Mouse (Mus musculus) liver, adult (tissue): ENCODE data around the gene Scrg1.

Source experiments
- GATA4 ChIP-seq: IDR thresholded peaks from 2 replicates; pipeline ENCODE4 v1.6.1; 2014; ENCODE audit warnings: mild to moderate bottlenecking, low read length; ENCODE audit not compliant: insufficient replicate concordance

Scrg1 gene

DNA sequence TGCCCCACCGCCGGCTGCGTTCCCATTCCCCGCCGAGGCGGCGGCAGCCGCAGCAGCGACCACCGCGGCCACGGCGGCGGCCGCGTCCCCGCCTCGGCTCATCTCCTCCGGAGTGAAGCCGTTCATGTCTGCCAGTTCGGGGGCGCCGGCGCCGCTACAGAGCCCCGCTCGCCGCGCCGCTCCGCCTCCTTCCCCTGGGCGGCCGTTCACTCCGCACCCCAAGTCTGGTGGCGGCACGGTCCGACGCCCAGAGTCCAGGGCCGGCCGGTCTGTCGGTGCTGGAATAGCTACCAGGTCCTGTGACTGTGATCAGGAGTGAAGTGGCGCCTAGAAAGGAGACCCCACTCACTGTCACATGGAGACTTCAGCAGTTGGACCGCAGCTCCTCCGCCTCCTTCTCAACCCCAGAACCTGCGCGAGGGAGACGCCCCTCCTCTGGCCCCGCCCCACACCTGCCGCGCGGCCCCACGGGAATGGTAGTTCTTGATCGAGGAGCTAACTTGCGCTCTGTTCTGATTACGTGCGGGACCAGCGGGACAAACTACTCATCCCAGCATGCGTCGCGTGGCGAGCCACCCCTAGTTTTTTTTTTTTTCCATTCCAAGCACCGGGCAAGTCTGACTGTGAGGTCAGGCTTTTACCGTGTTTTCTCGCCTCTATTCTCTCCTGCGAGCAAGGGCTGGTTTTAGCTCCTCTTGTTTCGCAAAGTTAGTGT lies 31.9 kb downstream of the Scrg1 start, which contains the start of gene Sap30:
Gene Sap30 (minus strand): TSS at position 420 of the 715 bp plus-strand sequence.
- no peak; the same call in 1 of the 2 replicates for TF ChIP-seq GATA4

DNA sequence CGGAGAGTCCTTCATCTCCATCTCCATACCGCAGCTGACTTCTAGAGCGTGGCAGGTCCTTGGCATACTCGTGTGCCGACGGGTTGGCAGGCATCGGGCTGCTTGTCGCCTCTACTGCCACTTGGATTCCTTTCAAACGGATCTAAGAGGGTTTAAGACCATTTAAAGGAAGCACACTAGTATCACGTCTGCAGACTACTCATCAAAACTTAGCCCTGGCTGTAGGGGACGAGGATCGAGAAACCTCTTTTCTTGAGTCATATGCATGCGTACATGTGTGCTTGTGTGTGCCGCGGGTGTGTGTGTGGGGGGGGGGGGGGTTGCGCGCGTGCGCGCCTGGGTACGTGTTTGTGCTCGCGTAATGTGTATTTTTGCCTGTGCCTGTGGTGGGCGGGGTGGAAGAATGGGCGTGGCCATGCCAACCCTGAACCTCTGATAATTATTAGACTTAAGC lies 32.6 kb downstream of the Scrg1 start:
- TF ChIP-seq GATA4, result no peak

DNA sequence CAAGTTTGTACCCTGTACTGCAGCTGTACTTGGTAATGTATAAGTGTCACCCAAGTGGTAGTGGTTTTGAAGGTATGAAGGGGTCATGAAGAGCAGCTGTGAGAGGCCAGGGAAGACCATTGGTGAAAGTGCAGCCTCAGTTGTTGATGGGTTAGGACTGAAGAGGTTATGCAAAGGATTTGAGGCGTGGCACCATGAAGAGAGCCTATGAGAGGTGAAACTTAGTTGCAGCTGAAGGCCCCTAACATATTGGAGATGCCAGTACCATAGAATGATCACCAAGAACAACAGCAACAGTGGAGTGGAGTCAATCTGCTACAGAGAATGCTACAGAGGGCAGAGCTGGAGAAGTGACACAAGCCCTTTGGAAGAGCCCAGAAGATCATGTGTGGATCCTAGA lies 33.6 kb downstream of the Scrg1 start:
- TF ChIP-seq GATA4, result no peak

DNA sequence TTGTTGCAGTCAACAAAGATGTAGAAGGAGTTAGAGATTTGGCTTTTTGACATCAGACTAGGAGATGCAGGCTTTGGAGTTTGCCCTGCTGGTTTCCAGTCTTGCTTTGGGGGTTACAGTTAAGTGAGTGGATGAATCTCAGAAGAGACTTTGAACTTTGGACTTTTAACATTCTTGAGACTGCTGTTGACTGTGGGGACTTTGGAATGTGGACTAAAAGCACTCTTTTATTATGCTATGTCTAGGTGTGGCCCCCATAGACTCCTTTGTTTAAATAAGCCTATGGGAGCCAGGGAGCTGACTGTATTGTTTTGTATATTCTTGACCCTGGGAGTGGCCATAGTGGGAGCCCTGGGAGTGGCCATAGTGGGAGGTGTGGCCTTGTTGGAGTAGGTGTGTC lies 34.2 kb downstream of the Scrg1 start:
- no peak for TF ChIP-seq GATA4

DNA sequence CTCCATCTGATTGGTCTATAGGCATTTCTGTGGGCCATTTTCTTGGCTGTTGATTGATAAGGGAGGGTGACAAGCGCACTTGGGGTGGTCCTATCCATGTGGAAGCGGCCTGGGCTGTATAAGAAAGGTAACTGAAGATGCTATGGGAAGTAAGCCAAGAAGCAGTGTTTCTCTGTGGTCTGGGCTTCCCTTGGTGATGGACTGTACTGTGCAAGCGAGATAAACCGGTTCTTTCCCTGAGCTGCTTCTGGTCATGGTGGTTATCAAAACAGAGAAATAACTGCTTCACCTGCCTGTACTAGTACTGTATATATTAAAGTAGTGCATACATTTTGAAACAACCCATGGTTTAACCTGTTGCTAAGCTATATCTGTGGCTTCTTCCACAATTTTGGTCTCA lies 36.1 kb downstream of the Scrg1 start:
- no peak for TF ChIP-seq GATA4

DNA sequence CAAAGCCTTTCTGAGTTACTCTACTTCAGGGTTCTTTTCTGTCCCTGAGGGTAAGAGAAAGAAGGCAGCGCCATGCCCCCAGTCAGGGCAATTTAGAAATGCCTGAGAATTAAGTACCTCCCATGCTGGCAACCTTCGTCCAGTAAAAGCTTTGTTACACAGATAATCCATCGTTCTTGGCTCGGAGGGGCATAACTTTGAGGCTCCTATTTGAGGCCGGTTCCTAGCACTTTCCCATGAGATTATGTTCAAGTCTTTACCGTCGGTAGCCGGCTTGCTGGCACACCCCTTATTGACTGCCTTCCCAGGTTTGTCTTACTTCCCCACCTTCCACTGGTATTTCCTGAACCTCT lies 42.7 kb downstream of the Scrg1 start:
- TF ChIP-seq GATA4, result no peak

DNA sequence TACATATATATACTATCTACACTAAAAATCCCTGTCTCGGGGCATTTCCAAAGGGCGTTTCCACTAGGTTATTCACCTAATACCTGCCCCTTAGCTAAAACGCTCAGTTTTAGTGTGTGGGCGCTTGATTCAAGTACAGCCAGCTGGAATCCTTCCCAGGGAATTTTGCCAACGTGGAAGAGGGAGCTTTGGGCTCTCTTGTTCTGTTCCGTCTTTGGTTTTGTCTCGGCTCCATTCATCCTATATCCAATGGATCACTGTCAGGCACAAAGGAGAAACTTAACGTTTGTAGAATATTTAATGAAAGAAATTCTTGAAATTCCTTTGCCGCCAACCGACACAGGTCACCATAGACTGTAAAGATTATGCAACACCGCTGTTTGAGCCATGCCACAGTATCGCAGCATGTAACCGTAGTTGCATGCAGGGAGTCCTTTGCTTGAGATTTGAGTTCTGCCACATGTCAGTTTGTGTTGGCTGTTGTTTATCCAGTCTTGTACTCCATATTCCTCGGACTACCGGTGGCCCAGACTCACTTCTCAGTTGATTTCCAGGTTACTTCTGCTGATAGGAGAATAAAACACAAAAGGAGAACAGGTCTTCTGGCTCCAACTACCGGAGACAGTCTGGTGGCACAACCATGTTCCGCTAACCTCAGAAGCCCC lies 43.3 kb downstream of the Scrg1 start:
- TF ChIP-seq GATA4, result no peak

DNA sequence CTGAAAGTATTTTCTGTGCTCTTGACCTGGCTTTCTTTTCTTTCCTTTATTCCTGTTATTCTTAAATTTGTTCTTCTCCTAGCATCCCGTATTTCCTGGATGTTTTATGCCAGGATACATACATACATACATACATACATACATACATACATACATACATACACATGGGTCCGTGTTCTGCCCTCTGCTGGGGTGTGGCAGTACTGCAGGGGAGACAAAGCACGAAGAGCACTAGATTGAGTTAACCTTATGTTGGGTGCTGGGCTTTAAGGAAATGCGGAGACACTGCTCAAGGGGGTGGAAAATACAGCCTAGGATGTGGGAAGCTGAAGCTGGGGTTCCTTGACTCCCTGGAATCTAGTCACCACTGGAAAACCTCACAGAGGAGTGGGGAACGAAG lies 47.9 kb downstream of the Scrg1 start:
- TF ChIP-seq GATA4, result no peak

DNA sequence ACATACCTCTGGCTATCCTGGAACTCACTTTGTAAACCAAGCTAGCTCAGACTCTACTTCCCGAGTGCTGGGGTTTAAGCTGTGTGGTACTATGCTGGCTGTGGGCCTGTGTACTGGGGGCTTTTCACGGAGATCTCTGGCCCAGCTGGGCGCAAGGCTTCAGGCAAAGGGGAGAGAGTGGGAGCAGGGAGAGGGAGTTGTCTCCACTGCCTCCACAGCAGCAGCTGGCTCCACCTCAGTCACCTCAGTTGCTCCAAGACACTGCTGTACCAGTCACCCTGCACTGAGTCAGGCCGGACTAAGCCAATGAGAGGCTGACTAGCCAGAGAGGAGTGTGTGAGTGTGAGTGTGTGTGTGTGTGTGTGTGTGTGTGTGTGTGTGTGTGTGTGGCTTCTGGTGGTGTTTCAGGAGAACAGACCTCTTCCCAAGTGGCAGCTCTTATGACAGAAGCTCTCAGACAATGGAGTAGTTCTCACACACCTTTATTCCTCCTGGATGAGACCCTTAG lies 51.9 kb downstream of the Scrg1 start:
- TF ChIP-seq GATA4, result no peak

DNA sequence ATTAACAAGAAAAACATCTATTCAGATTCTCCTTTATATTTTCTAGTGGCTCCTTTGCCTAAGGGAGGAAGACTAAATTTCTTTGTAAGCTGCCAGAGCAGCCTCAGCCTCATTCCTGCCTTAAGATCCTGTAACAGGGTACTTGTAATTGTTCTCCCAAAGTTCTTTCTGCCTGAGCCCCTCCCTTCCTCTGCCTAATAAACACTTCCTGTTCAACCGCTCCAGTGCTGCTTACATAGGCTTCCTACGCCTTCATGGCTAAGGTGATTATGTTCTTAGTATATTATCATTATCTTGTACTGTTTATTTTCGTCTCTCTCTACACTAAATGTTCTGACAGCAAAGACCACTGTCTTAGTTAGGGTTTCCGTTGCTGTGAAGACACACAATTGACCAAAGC lies 52.9 kb downstream of the Scrg1 start:
- TF ChIP-seq GATA4, result no peak

DNA sequence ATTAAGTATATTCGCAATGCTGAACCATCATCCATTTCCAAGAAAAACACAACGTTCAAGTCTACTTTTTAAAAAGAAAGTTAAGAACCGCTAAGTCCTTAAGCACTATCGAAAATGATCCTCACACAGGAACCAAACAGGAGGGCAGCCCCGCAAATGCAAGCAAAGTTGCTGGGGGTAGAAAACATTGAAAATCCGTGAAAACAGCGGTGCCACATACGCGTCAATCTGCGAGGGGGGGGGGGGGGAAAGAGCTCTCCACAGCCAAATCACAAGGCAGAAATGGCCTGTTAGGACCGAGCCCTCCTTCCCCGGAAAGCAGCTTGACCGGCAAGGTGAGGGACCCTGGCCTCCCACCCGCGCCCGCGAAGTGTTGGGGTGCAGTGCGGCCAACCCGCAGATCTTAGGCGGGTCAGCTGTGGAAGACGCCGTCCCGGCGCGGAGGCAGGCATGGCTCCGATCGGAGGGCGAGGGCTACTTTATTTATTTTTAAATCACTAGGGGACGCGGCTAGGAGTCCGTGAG lies 55.1 kb downstream of the Scrg1 start:
- no peak for TF ChIP-seq GATA4

DNA sequence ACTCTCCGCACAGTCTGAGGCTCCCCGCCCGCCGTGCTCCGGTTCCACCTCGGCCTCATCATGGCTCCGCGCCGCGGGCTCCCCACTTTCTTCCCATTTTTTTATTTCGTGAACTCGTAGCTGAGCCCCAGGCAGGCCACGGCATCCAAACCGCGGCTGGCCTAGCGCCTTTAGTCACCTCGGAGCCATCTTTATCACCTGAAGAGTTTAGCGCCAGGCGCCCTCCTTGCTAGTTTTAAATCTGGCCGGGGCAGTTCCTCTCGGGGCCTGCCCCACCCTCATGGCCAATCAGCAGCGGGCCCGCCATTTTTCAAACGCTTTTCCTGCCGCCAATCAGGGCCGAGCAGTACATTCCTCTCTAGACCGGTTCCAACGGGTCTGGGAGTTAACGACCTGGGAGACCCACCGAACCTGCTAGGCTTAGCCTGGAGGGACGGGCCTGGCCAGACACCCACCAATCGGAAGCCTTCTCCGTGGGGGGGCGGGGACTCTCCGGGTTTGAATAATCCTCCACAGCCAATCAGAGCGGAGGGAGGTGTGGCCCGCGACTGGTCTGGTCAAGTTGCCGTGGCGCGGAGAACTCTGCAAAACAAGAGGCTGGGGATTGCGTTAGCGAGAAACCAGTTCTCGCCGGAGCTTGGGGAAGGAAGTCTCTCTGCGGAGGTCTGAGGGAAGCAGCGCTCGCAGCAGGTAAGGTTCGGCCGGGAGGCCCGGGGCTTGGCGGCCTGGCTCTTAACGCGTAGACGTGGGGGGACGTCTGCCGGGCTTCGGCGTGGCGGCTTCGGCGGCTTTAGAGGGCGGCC lies 55.8 kb downstream of the Scrg1 start, which contains the start of gene Hmgb2:
Gene Hmgb2 (plus strand): TSS at position 592 of the 803 bp plus-strand sequence.
- TF ChIP-seq GATA4, result no peak

DNA sequence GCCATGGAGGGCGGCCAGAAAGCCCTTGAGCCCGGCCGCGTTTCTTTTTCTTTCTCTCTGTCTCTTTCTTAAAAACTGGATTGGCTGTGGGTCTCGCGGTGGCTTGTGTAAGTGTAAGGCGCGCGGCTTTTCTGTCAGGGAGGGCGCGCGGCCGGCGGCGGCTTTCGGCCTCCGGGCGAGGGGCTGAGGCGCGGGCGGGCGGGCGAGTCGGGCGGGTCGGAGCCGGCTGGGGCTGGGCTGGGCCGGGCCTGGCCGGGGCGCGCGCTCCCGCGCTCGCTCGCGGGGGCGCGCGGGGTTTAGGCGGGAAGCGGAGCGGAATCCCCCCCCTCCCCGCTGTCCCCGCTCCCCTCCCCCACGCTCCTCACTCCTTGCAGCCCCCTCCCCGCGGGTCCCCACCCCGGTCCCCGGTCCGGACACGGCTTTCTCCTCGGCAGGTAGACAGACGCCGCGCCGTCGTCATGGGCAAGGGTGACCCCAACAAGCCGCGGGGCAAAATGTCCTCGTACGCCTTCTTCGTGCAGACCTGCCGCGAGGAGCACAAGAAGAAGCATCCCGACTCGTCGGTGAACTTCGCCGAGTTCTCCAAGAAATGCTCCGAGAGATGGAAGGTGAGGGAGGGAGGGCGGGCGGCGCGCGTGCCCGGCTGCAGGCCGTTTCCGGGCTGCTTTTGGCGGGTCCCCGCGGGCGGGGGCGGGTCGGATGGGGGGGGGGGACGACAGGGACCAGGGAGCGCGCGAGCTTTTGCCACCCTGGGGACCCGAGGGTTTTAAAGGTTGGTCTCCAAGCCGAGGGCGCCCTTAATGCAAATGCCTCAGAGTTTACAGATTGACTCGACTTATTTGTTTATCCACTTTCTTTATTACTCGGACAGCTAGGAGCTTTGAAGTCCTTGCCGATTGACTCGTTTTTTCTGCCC lies 56.7 kb downstream of the Scrg1 start:
- TF ChIP-seq GATA4, result no peak

DNA sequence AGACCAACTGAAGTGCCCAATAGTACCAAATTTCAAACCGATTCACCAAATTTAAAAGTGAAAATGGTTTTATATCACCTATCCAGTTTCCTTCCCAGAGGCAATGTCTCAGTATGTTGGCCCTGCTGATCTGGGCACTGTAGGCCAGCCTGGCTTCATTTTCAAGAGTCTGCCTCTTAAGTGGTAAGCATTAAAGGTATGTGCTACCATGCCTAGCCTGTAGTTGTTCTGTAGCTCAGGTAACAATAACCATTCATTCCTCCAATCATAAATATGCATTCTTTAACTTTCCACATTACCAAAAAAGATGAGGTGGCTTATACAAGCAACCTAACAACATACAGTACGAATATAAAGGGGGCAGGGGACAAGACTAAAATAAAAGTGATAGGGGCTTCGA lies 62.0 kb downstream of the Scrg1 start:
- TF ChIP-seq GATA4, result no peak
